Mouse (Mus musculus): ENCODE measurements around the gene Bst1. TPM values are rescaled to one million over a fixed set of nuclear protein-coding genes. Genes with fewer than 3 reads are reported as not detected.
A peak's percentile ranks its signal among the peaks of the same experiment; 100 is the strongest.

The Bst1 gene
- polyA plus RNA-seq (2015; fragmentation: Nextera tagmentation; extraction: Ambion mirVana) = 3.1 TPM in 2 replicates

DNA sequence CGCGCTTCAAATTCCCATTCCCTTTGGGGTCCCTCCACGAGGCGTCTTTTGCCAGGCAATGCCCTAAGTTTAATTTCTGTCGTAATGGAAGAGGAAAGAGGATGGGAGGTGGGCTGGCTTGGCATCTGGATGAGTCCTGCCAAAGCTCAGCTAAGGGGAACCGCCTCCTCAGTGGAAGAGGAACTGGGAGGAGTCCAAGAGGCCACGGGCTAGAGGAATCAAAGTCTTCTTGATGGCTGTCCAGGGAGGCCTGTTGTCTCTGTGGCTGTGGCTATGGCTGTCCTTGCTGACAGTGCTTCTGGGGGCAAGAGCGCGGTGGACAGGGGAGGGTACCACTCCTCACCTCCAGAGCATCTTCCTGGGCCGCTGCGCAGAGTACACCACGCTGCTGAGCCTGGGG lies at the start of gene Bst1:
TSS of gene Bst1 (plus strand) at position 191 of the 400 bp plus-strand sequence.
- DNase-seq (peak; percentile 31), ATAC-seq (0 out of 2 replicates have a peak, but pooled peaks have one; percentile 13)
- 52% methylated on average over 12 of the region's 12 CpGs for WGBS (ENCODE audit: insufficient replicate concordance)
- no peaks in the 10 kb centered on the region for H3K9me3 ChIP-seq (ENCODE audit: low read length)
- H3K4me1 ChIP-seq (ENCODE audit: insufficient read depth) = no peaks in the 10 kb centered on the region
- TF ChIP-seq EP300 (IDR thresholded peaks at IDR 0.05; ENCODE audit: low read depth) (no peak), CTCF (IDR thresholded peaks at IDR 0.05; ENCODE audit: low read depth) (no peak)
- H3K27me3 ChIP-seq (ENCODE audit: insufficient read depth, low read length) = no peaks in the 10 kb centered on the region
- H3K36me3 ChIP-seq (replicated peaks; ENCODE audit: insufficient read depth, low read length) = no peaks in the 10 kb centered on the region
- peak within 1 kb of the TSS; percentile 44 for H3K4me2 ChIP-seq (ENCODE audit: low read depth, low read length)
- H3K27ac ChIP-seq (ENCODE audit: low read depth) = no peak within 1 kb of the TSS
- H3K9ac ChIP-seq (replicated peaks) = no peak within 1 kb of the TSS
- peak within 1 kb of the TSS; percentile 21 for H3K4me3 ChIP-seq (ENCODE audit: low read depth, low read length)

DNA sequence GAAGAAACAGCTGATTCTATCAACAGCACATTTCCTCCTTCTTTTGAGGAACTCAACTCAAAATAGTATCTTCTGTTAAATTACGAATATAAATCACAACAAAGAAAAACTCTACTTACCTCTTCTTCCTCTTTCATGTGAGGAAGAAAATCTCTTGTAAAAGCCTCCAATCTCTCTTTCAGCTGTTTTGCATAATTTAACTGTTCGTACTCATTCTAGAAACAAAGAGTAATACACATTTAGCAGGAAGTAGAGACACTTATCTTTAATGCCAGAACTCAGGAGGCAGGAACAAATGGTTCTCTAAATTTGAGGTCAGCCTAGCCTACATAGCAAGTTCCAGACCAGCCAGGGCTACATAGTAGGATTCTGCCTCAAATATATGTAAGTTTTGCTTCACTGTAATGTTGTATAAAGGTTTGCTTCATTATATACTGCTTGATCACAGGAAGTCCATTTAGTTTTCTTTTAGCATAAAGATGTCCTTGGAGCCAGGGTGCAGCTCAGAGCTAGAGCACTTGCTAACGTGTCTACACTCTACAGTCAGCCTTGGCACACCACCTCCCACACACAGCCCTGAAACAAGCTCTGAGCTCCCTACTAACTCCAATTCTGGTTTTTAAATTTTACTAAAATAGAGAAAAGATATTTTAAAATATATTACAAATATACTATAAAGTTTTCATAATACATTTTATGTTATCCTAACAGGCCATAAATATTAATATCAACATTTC lies 47.9 kb upstream of the Bst1 start:
- no peaks in the 10 kb centered on the region for H3K9me3 ChIP-seq (ENCODE audit: low read length)
- no peak overlapping the region for H3K9ac ChIP-seq (replicated peaks)
- no peaks in the 10 kb centered on the region for H3K4me1 ChIP-seq (ENCODE audit: insufficient read depth)
- no peaks in the 10 kb centered on the region for H3K27me3 ChIP-seq (ENCODE audit: insufficient read depth, low read length)
- H3K4me3 ChIP-seq (ENCODE audit: low read depth, low read length) = no peak overlapping the region
- TF ChIP-seq EP300 (IDR thresholded peaks at IDR 0.05; ENCODE audit: low read depth) = no peak
- no peak for TF ChIP-seq CTCF (IDR thresholded peaks at IDR 0.05; ENCODE audit: low read depth)
- ATAC-seq (no peak), DNase-seq (no peak)
- peaks cover 24% of the 10 kb centered on the region for H3K36me3 ChIP-seq (replicated peaks; ENCODE audit: insufficient read depth, low read length)
- H3K27ac ChIP-seq (ENCODE audit: low read depth) = no peak overlapping the region
- WGBS (ENCODE audit: insufficient replicate concordance) = 51% methylated on average over 3 of the region's 3 CpGs
- no peak overlapping the region for H3K4me2 ChIP-seq (ENCODE audit: low read depth, low read length)

DNA sequence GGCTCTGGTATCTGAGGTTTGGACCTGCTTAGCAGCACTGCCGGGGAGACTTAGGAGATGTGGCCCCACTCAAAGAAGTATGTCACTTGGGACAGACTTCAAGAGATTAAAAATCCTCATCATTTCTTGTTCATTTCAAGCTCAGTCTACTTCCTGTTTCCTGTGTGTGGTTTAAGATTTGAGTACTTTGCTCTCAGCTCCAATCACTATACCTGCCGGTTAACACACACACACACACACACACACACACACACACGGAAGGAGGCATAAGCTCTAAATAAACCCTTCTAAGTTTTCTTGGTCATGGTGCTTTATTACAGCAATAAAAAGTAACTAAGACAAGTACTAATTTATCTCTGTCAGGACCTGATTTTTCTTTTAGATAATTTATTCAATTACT lies 47.1 kb upstream of the Bst1 start:
- Histone ChIP-seq H3K27ac (ENCODE audit: low read depth) (no peak overlapping the region), H3K27me3 (ENCODE audit: insufficient read depth, low read length) (no peaks in the 10 kb centered on the region), H3K9me3 (ENCODE audit: low read length) (no peaks in the 10 kb centered on the region), H3K4me1 (ENCODE audit: insufficient read depth) (0 out of 2 replicates have a peak, but pooled peaks cover 5% of the 10 kb centered on the region), H3K36me3 (replicated peaks; ENCODE audit: insufficient read depth, low read length) (peaks cover 22% of the 10 kb centered on the region), H3K9ac (replicated peaks) (no peak overlapping the region), H3K4me2 (ENCODE audit: low read depth, low read length) (no peak overlapping the region), H3K4me3 (ENCODE audit: low read depth, low read length) (no peak overlapping the region)
- WGBS (ENCODE audit: insufficient replicate concordance) = 66% methylated on average over 3 of the region's 3 CpGs
- TF ChIP-seq EP300 (IDR thresholded peaks at IDR 0.05; ENCODE audit: low read depth) = no peak
- TF ChIP-seq CTCF (IDR thresholded peaks at IDR 0.05; ENCODE audit: low read depth) = no peak
- DNase-seq = no peak
- ATAC-seq = no peak

DNA sequence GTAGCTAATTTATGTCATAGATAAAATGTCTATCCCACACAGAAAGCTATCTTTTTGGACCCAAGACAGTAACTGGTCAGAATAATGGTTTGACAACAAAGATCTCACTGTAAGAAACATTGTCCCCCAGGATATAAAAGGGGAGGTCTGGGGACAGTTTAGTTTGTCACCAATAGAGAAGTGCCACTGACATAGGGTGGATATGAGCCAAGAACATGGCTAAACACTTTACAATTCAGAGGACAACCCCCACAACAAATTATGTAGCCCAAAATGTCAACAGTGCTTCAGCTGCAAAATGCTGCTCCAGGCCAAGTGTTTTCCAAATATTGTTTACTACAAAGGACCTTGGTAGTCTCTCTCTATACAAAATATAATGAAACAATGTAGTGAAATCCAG lies 42.3 kb upstream of the Bst1 start:
- Histone ChIP-seq H3K9ac (replicated peaks) (no peak overlapping the region), H3K4me1 (ENCODE audit: insufficient read depth) (peaks cover 18% of the 10 kb centered on the region; the same call in 1 of the 2 replicates), H3K36me3 (replicated peaks; ENCODE audit: insufficient read depth, low read length) (no peaks in the 10 kb centered on the region; the same call in 1 of the 2 replicates), H3K27ac (ENCODE audit: low read depth) (no peak overlapping the region), H3K4me3 (ENCODE audit: low read depth, low read length) (no peak overlapping the region), H3K4me2 (ENCODE audit: low read depth, low read length) (no peak overlapping the region), H3K27me3 (ENCODE audit: insufficient read depth, low read length) (no peaks in the 10 kb centered on the region), H3K9me3 (ENCODE audit: low read length) (no peaks in the 10 kb centered on the region)
- DNase-seq (no peak), ATAC-seq (no peak)
- no peak for TF ChIP-seq EP300 (IDR thresholded peaks at IDR 0.05; ENCODE audit: low read depth)
- no peak for TF ChIP-seq CTCF (IDR thresholded peaks at IDR 0.05; ENCODE audit: low read depth)

DNA sequence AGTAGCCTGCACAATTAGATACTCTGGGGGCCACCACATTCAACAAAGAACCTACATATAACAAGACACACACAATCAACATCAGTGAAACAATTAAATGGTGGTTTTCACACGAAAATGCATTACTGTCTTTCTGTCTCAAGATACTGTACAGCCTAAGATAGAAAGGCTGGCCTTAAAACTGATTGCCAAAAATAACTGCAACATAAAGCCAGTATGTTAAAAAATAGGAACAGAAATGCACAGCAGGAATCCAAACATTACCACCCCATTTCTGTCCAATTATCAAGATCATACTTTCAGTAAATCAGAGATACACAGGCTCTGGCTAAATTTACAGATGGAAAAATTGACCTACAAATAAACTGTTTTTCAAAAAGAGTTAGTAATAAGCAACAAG lies 41.7 kb upstream of the Bst1 start:
- peaks cover 18% of the 10 kb centered on the region; the same call in 1 of the 2 replicates for H3K4me1 ChIP-seq (ENCODE audit: insufficient read depth)
- no peaks in the 10 kb centered on the region for H3K9me3 ChIP-seq (ENCODE audit: low read length)
- DNase-seq (no peak), ATAC-seq (no peak)
- no peaks in the 10 kb centered on the region for H3K27me3 ChIP-seq (ENCODE audit: insufficient read depth, low read length)
- H3K27ac ChIP-seq (ENCODE audit: low read depth) = no peak overlapping the region
- WGBS (ENCODE audit: insufficient replicate concordance) = 47% methylated on average over 1 of the region's 1 CpGs
- no peak for TF ChIP-seq CTCF (IDR thresholded peaks at IDR 0.05; ENCODE audit: low read depth)
- no peak for TF ChIP-seq EP300 (IDR thresholded peaks at IDR 0.05; ENCODE audit: low read depth)
- H3K9ac ChIP-seq (replicated peaks) = no peak overlapping the region
- H3K4me2 ChIP-seq (ENCODE audit: low read depth, low read length) = no peak overlapping the region
- no peak overlapping the region for H3K4me3 ChIP-seq (ENCODE audit: low read depth, low read length)
- H3K36me3 ChIP-seq (replicated peaks; ENCODE audit: insufficient read depth, low read length) = no peaks in the 10 kb centered on the region; the same call in 1 of the 2 replicates

DNA sequence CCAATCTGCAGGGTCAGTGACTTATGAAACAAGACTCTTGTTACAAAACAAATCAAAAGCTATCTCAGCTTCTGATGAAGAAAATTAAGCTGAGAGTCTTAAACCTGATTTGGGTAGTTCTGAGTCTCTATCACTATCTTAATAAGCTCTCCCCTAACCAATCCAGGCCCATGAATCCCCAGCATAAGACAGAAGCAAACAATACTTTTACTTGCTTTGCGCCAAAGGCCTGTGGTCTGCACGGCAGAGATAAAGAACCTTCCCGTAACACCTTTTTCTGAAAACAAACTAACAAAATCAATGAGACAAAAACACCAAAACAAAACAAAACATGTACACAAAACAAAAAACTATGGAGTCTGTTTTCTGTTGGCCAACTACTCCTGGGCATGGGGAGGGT lies 40.1 kb upstream of the Bst1 start:
- 59% methylated on average over 3 of the region's 3 CpGs for WGBS (ENCODE audit: insufficient replicate concordance)

More for the DNA sequence above, 40.1 kb upstream of the Bst1 start:
- H3K4me1 ChIP-seq (ENCODE audit: insufficient read depth) = peaks cover 27% of the 10 kb centered on the region
- H3K27ac ChIP-seq (ENCODE audit: low read depth) = no peak overlapping the region
- H3K27me3 ChIP-seq (ENCODE audit: insufficient read depth, low read length) = no peaks in the 10 kb centered on the region
- no peak overlapping the region for H3K9ac ChIP-seq (replicated peaks)
- no peak overlapping the region for H3K4me3 ChIP-seq (ENCODE audit: low read depth, low read length)
- no peaks in the 10 kb centered on the region for H3K9me3 ChIP-seq (ENCODE audit: low read length)
- H3K36me3 ChIP-seq (replicated peaks; ENCODE audit: insufficient read depth, low read length) = no peaks in the 10 kb centered on the region
- no peak for DNase-seq
- TF ChIP-seq EP300 (IDR thresholded peaks at IDR 0.05; ENCODE audit: low read depth) (no peak), CTCF (IDR thresholded peaks at IDR 0.05; ENCODE audit: low read depth) (no peak)
- no peak for ATAC-seq
- H3K4me2 ChIP-seq (ENCODE audit: low read depth, low read length) = no peak overlapping the region

All from liver, postnatal 0 days (tissue).